Mouse (Mus musculus): ENCODE data around the gene Snap91. TPM values are rescaled to one million over a fixed set of nuclear protein-coding genes. Genes with fewer than 3 reads are reported as not detected.
A peak's percentile ranks its signal among the peaks of the same experiment; 100 is the strongest.

The Snap91 gene
- 3.8 and 5.3 TPM in 2 replicates for polyA plus RNA-seq (2015; fragmentation: Nextera tagmentation; extraction: Ambion mirVana)

- peaks cover 13% of the 10 kb centered on the region for H3K4me1 ChIP-seq
- WGBS = under 1% methylated on average over 104 of the region's 104 CpGs
- H3K9me3 ChIP-seq = no peaks in the 10 kb centered on the region
- ATAC-seq (ENCODE audit: insufficient number of reproducible peaks, insufficient read depth, low FRiP score, low TSS enrichment, low read depth) = peak; percentile 86
- peak within 1 kb of the TSS; percentile 98 for H3K4me2 ChIP-seq
- peak within 1 kb of the TSS; percentile 72 for H3K9ac ChIP-seq
- H3K4me3 ChIP-seq = peak within 1 kb of the TSS; percentile 72
- H3K27ac ChIP-seq = no peak within 1 kb of the TSS
- H3K36me3 ChIP-seq = no peaks in the 10 kb centered on the region
- peaks cover 48% of the 10 kb centered on the region for H3K27me3 ChIP-seq
Observed at GRCm38 (mm10) chr9:86880113-86880972, at the start of gene Snap91. Gene Snap91, minus strand, starts transcription at chr9:86880654.

GRCm38 (mm10) chr9:86926519-86926918 is 46.1 kb upstream of the Snap91 start:
- no peak overlapping the region for H3K9ac ChIP-seq
- no peaks in the 10 kb centered on the region for H3K9me3 ChIP-seq
- H3K36me3 ChIP-seq = no peaks in the 10 kb centered on the region
- no peaks in the 10 kb centered on the region for H3K27me3 ChIP-seq
- no peak overlapping the region for H3K27ac ChIP-seq
- ATAC-seq (ENCODE audit: insufficient number of reproducible peaks, insufficient read depth, low FRiP score, low TSS enrichment, low read depth) = no peak
- WGBS = 69% methylated on average over 5 of the region's 5 CpGs
- H3K4me2 ChIP-seq = no peak overlapping the region
- H3K4me3 ChIP-seq = no peak overlapping the region
- 0 out of 2 replicates have a peak, but pooled peaks cover 3% of the 10 kb centered on the region for H3K4me1 ChIP-seq

GRCm38 (mm10) chr9:86925688-86926087 is 45.2 kb upstream of the Snap91 start:
- no peak for ATAC-seq (ENCODE audit: insufficient number of reproducible peaks, insufficient read depth, low FRiP score, low TSS enrichment, low read depth)
- no peaks in the 10 kb centered on the region for H3K27me3 ChIP-seq
- 76% methylated on average over 6 of the region's 6 CpGs for WGBS

GRCm38 (mm10) chr9:86922430-86922829 is 42.0 kb upstream of the Snap91 start:
- no peaks in the 10 kb centered on the region for H3K4me1 ChIP-seq
- H3K27me3 ChIP-seq = no peaks in the 10 kb centered on the region
- H3K9ac ChIP-seq = no peak overlapping the region
- no peak overlapping the region for H3K27ac ChIP-seq
- H3K9me3 ChIP-seq = no peaks in the 10 kb centered on the region
- H3K4me3 ChIP-seq = no peak overlapping the region
- H3K36me3 ChIP-seq = no peaks in the 10 kb centered on the region
- whole genome bisulfite sequencing = 70% methylated on average over 3 of the region's 3 CpGs
- no peak for ATAC-seq (ENCODE audit: insufficient number of reproducible peaks, insufficient read depth, low FRiP score, low TSS enrichment, low read depth)
- H3K4me2 ChIP-seq = no peak overlapping the region

More at GRCm38 (mm10) chr9:86925688-86926087, 45.2 kb upstream of the Snap91 start:
- Histone ChIP-seq H3K36me3 (no peaks in the 10 kb centered on the region), H3K4me1 (no peaks in the 10 kb centered on the region), H3K9me3 (no peaks in the 10 kb centered on the region), H3K9ac (no peak overlapping the region), H3K4me2 (no peak overlapping the region), H3K27ac (no peak overlapping the region), H3K4me3 (no peak overlapping the region)

GRCm38 (mm10) chr9:86916543-86916942 is 36.1 kb upstream of the Snap91 start:
- no peak for ATAC-seq (ENCODE audit: insufficient number of reproducible peaks, insufficient read depth, low FRiP score, low TSS enrichment, low read depth)

GRCm38 (mm10) chr9:86899502-86900199 is 19.2 kb upstream of the Snap91 start:
- Histone ChIP-seq H3K36me3 (no peaks in the 10 kb centered on the region), H3K4me3 (no peak overlapping the region), H3K4me2 (no peak overlapping the region), H3K9ac (no peak overlapping the region), H3K9me3 (no peaks in the 10 kb centered on the region), H3K27me3 (no peaks in the 10 kb centered on the region), H3K27ac (no peak overlapping the region), H3K4me1 (0 out of 2 replicates have a peak, but pooled peaks cover 3% of the 10 kb centered on the region)
- ATAC-seq (ENCODE audit: insufficient number of reproducible peaks, insufficient read depth, low FRiP score, low TSS enrichment, low read depth) = no peak
- 49% methylated on average over 4 of the region's 4 CpGs for WGBS

More at GRCm38 (mm10) chr9:86916543-86916942, 36.1 kb upstream of the Snap91 start:
- Histone ChIP-seq H3K4me1 (no peaks in the 10 kb centered on the region), H3K9ac (no peak overlapping the region), H3K4me2 (no peak overlapping the region), H3K9me3 (no peaks in the 10 kb centered on the region), H3K4me3 (no peak overlapping the region), H3K27me3 (no peaks in the 10 kb centered on the region), H3K36me3 (no peaks in the 10 kb centered on the region), H3K27ac (no peak overlapping the region)
- WGBS = 80% methylated on average over 3 of the region's 3 CpGs

- H3K9ac ChIP-seq = peak overlapping the region; percentile 72
- no peak overlapping the region for H3K27ac ChIP-seq
- H3K4me2 ChIP-seq = peak overlapping the region; percentile 98
- no peaks in the 10 kb centered on the region for H3K9me3 ChIP-seq
- peak; percentile 53; the same call in 1 of the 2 replicates for ATAC-seq (ENCODE audit: insufficient number of reproducible peaks, insufficient read depth, low FRiP score, low TSS enrichment, low read depth)
- peaks cover 13% of the 10 kb centered on the region for H3K4me1 ChIP-seq
- peak overlapping the region; percentile 72 for H3K4me3 ChIP-seq
- WGBS = under 1% methylated on average over 75 of the region's 75 CpGs
- H3K36me3 ChIP-seq = no peaks in the 10 kb centered on the region
- peaks cover 48% of the 10 kb centered on the region for H3K27me3 ChIP-seq
Observed at GRCm38 (mm10) chr9:86879216-86880112, 990 bp downstream of the Snap91 start.

GRCm38 (mm10) chr9:86878716-86879115 is 1.7 kb downstream of the Snap91 start:
- peak overlapping the region; percentile 72 for H3K4me3 ChIP-seq
- 71% methylated on average over 6 of the region's 6 CpGs for WGBS

GRCm38 (mm10) chr9:86873681-86874080 is 6.8 kb downstream of the Snap91 start:
- Histone ChIP-seq H3K4me3 (no peak overlapping the region), H3K9ac (no peak overlapping the region), H3K4me2 (no peak overlapping the region), H3K4me1 (no peaks in the 10 kb centered on the region), H3K27ac (no peak overlapping the region), H3K9me3 (no peaks in the 10 kb centered on the region), H3K27me3 (peaks cover 26% of the 10 kb centered on the region), H3K36me3 (no peaks in the 10 kb centered on the region)
- 87% methylated on average over 4 of the region's 4 CpGs for WGBS
- no peak for ATAC-seq (ENCODE audit: insufficient number of reproducible peaks, insufficient read depth, low FRiP score, low TSS enrichment, low read depth)

More at GRCm38 (mm10) chr9:86878716-86879115, 1.7 kb downstream of the Snap91 start:
- Histone ChIP-seq H3K36me3 (no peaks in the 10 kb centered on the region), H3K4me2 (peak overlapping the region; percentile 98), H3K9ac (no peak overlapping the region), H3K4me1 (peaks cover 13% of the 10 kb centered on the region), H3K27ac (no peak overlapping the region), H3K9me3 (no peaks in the 10 kb centered on the region), H3K27me3 (peaks cover 48% of the 10 kb centered on the region)
- ATAC-seq (ENCODE audit: insufficient number of reproducible peaks, insufficient read depth, low FRiP score, low TSS enrichment, low read depth) = no peak

- H3K9me3 ChIP-seq = no peaks in the 10 kb centered on the region
- peaks cover 5% of the 10 kb centered on the region; the same call in 1 of the 2 replicates for H3K27me3 ChIP-seq
- no peak overlapping the region for H3K9ac ChIP-seq
- no peak for ATAC-seq (ENCODE audit: insufficient number of reproducible peaks, insufficient read depth, low FRiP score, low TSS enrichment, low read depth)
- H3K4me3 ChIP-seq = no peak overlapping the region
- H3K4me2 ChIP-seq = no peak overlapping the region
- H3K27ac ChIP-seq = no peak overlapping the region
- WGBS = 51% methylated on average over 11 of the region's 11 CpGs
- no peaks in the 10 kb centered on the region for H3K36me3 ChIP-seq
- no peaks in the 10 kb centered on the region for H3K4me1 ChIP-seq
Observed at GRCm38 (mm10) chr9:86869586-86870338, 10.7 kb downstream of the Snap91 start.
